Mouse (Mus musculus) erythroblast, embryonic 14.5 days (primary cell): ENCODE results near the gene Zfand3.

Experiments
- GATA1 ChIP-seq: IDR thresholded peaks from 2 replicates; pipeline ENCODE4 v1.6.1; 2012; ENCODE audit warnings: low read length, inconsistent platforms, mixed read lengths
- TAL1 ChIP-seq: IDR thresholded peaks from 3 replicates; pipeline ENCODE4 v1.6.1; 2012; ENCODE audit warnings: low read length, inconsistent platforms, mixed read lengths

- TF ChIP-seq TAL1 (no peak), GATA1 (no peak)
These were observed 132.2 kb downstream of the Zfand3 start for GRCm38 (mm10) chr17:30136684-30137083.
